Mouse (Mus musculus): ENCODE data around the gene Gm5155. TPM values are rescaled to one million over a fixed set of nuclear protein-coding genes. Genes with fewer than 3 reads are reported as not detected.
"Not testable (repeated sequence)": the region's sequence is repeated elsewhere in the genome, so short reads cannot be mapped to it uniquely, and the experiment has no call there.

Gene Gm5155
- total RNA-seq (2021) = not detected
- long read RNA-seq, experiment 1 = 0 reads
- long read RNA-seq, experiment 2 = 0 reads

- DNase-seq (ENCODE audit: low spot score in 2 of 2) = no peak
Observed at GRCm38 (mm10) chr7:17871467-17871866, at the start of gene Gm5155. Gene Gm5155 (plus strand): TSS chr7:17871767.

GRCm38 (mm10) chr7:17870776-17871175, 791 bp upstream of the Gm5155 start:
- DNase-seq (ENCODE audit: low spot score in 2 of 2) = no peak

GRCm38 (mm10) chr7:17895341-17895740, 23.8 kb downstream of the Gm5155 start:
- DNase-seq (ENCODE audit: low spot score in 2 of 2) = not testable (repeated sequence)

GRCm38 (mm10) chr7:17903146-17903915, 31.8 kb downstream of the Gm5155 start:
- no peak for DNase-seq (ENCODE audit: low spot score in 2 of 2)

Other genes starting within 250 kb of the Gm5155 start
- gene Ceacam5, start 158.5 kb upstream of the Gm5155 start, total RNA-seq (2021) = not detected
- not detected for gene Ceacam14, start 59.1 kb upstream of the Gm5155 start, total RNA-seq (2021)
- gene Ceacam11, start 100.4 kb downstream of the Gm5155 start, total RNA-seq (2021) = not detected
- gene Ceacam13, start 138.1 kb downstream of the Gm5155 start, total RNA-seq (2021) = not detected
- gene Ceacam12, start 194.2 kb downstream of the Gm5155 start, total RNA-seq (2021) = not detected